ENCODE assay signal across 12 mouse cellular contexts in genomic region chr6:92465666-92466065, GRCm38 (mm10).
DNase-seq lines count a peak whose midpoint lies in the region; ATAC-seq and TF ChIP-seq lines count a peak whose summit lies in the region.
"Had no signal": no experiment of that assay in that cellular context is flagged by ENCODE, and none has a peak within 500 bp of the region (broad histone marks: within the 10 kb centered on the region; RNA-seq: fewer than 3 reads in every experiment).

No protein-coding gene starts in this region.

- no peak for ATAC-seq in midbrain, embryonic 16.5 days
- peak; percentile 52; the same call in 1 of the 2 replicates for ATAC-seq in heart, postnatal 0 days (ENCODE audit: insufficient read depth, low read depth)
- ATAC-seq in megakaryocyte-erythroid progenitor cell, adult 5-6 weeks (replicated peaks; ENCODE audit: low FRiP score, low TSS enrichment, poor library complexity, severe bottlenecking) = no peak
- no peak for ATAC-seq in inflammation-experienced regulatory T-cells, adult 6 months

- peaks cover 18% of the 10 kb centered on the region for H3K4me1 ChIP-seq in heart, adult 2 months (ENCODE audit: control insufficient read depth, insufficient read depth, low read length)
- H3K4me1 ChIP-seq in midbrain, embryonic 10.5 days = peaks cover 39% of the 10 kb centered on the region
- peaks cover 38% of the 10 kb centered on the region for H3K4me1 ChIP-seq in midbrain, embryonic 16.5 days (ENCODE audit: control insufficient read depth, insufficient read depth, low read length)
- peaks cover 46% of the 10 kb centered on the region for H3K4me1 ChIP-seq in heart, postnatal 0 days (ENCODE audit: control insufficient read depth, insufficient read depth)

- H3K36me3 ChIP-seq in heart, adult 2 months (ENCODE audit: control insufficient read depth, insufficient read depth, low read length) = peaks cover 2% of the 10 kb centered on the region
- no peaks in the 10 kb centered on the region for H3K36me3 ChIP-seq in midbrain, embryonic 10.5 days
- H3K36me3 ChIP-seq in midbrain, embryonic 16.5 days (ENCODE audit: control insufficient read depth, insufficient read depth, low read length) = no peaks in the 10 kb centered on the region
- H3K36me3 ChIP-seq in heart, postnatal 0 days (replicated peaks; ENCODE audit: control insufficient read depth, insufficient read depth, low read length) = no peaks in the 10 kb centered on the region
- H3K36me3 ChIP-seq: embryonic facial prominence, embryonic 12.5 days; liver, embryonic 13.5 days; stomach, embryonic 15.5 days had no signal

- intact Hi-C loops in heart, adult 2 months (cut with DNase I) = loop anchor here (2.0 kb wide), 1 partner anchor 17 kb away; no protein-coding TSS in a partner anchor
- intact Hi-C loops in heart, postnatal 36 days (cut with DNase I) = no loop called here

- H3K9ac ChIP-seq in heart, adult 2 months (ENCODE audit: low read depth, low read length) = no peak overlapping the region
- H3K9ac ChIP-seq in midbrain, embryonic 16.5 days (ENCODE audit: low read depth, low read length) = no peak overlapping the region
- no peak overlapping the region for H3K9ac ChIP-seq in heart, postnatal 0 days (replicated peaks; ENCODE audit: low read depth, low read length)
- H3K9ac ChIP-seq: embryonic facial prominence, embryonic 12.5 days; liver, embryonic 13.5 days; stomach, embryonic 15.5 days had no signal

- no peak for TF ChIP-seq POLR2A in heart, adult 2 months (IDR thresholded peaks at IDR 0.05; ENCODE audit: insufficient read depth, low read depth, low read length)

- 17% methylated on average over 1 of the region's 1 CpGs for WGBS in heart, adult 2 months
- WGBS in midbrain, embryonic 10.5 days = 81% methylated on average over 1 of the region's 1 CpGs
- WGBS in midbrain, embryonic 16.5 days = 84% methylated on average over 1 of the region's 1 CpGs
- 17% methylated on average over 1 of the region's 1 CpGs for WGBS in heart, postnatal 0 days

- no peak for TF ChIP-seq EP300 in heart, adult 2 months (IDR thresholded peaks at IDR 0.05; ENCODE audit: insufficient read depth, low read depth, low read length)
- no peak for TF ChIP-seq EP300 in heart, postnatal 0 days (IDR thresholded peaks at IDR 0.05; ENCODE audit: low read depth)

- no peak overlapping the region for H3K4me2 ChIP-seq in midbrain, embryonic 16.5 days (ENCODE audit: low read length)
- no peak overlapping the region for H3K4me2 ChIP-seq in heart, postnatal 0 days (ENCODE audit: low read depth, low read length)
- H3K4me2 ChIP-seq: embryonic facial prominence, embryonic 12.5 days; liver, embryonic 13.5 days; stomach, embryonic 15.5 days had no signal

- no peak for TF ChIP-seq CTCF in heart, adult 2 months (IDR thresholded peaks at IDR 0.05)
- TF ChIP-seq CTCF in heart, postnatal 0 days (IDR thresholded peaks at IDR 0.05; ENCODE audit: low read depth) = no peak

- no peaks in the 10 kb centered on the region for H3K27me3 ChIP-seq in heart, adult 2 months (ENCODE audit: control insufficient read depth, insufficient read depth, low read length)
- no peaks in the 10 kb centered on the region for H3K27me3 ChIP-seq in midbrain, embryonic 10.5 days (ENCODE audit: low read depth, poor library complexity, severe bottlenecking)
- H3K27me3 ChIP-seq in midbrain, embryonic 16.5 days (ENCODE audit: control insufficient read depth, insufficient read depth, low read depth, low read length) = no peaks in the 10 kb centered on the region
- H3K27me3 ChIP-seq in heart, postnatal 0 days (ENCODE audit: control insufficient read depth, insufficient read depth, low read length) = no peaks in the 10 kb centered on the region
- H3K27me3 ChIP-seq: embryonic facial prominence, embryonic 12.5 days; liver, embryonic 13.5 days; stomach, embryonic 15.5 days had no signal

- H3K27ac ChIP-seq in heart, adult 2 months = peak overlapping the region; percentile 83
- H3K27ac ChIP-seq in midbrain, embryonic 10.5 days (replicated peaks) = 0 out of 2 replicates have a peak overlapping the region, but pooled peaks have one; percentile 29
- no peak overlapping the region for H3K27ac ChIP-seq in midbrain, embryonic 16.5 days (ENCODE audit: low read length)
- peak overlapping the region; percentile 66 for H3K27ac ChIP-seq in heart, postnatal 0 days (ENCODE audit: low read depth)
- H3K27ac ChIP-seq: embryonic facial prominence, embryonic 12.5 days; liver, embryonic 13.5 days had no signal

- peak in 1 of 2 experiments; percentile 22 for DNase-seq in heart, adult 2 months
- no peak for DNase-seq in heart, postnatal 36 days
- no peak for DNase-seq in midbrain, embryonic 10.5 days (ENCODE audit: low spot score)
- peak; percentile 58 for DNase-seq in heart, postnatal 0 days (ENCODE audit: low spot score)
- peak; percentile 40 for DNase-seq in lung, postnatal 10 days
- DNase-seq: liver, embryonic 13.5 days; right cerebral cortex, postnatal 25 days had no signal

- H3K4me3 ChIP-seq in heart, adult 2 months = no peak overlapping the region
- H3K4me3 ChIP-seq in midbrain, embryonic 10.5 days = no peak overlapping the region
- H3K4me3 ChIP-seq in midbrain, embryonic 16.5 days (ENCODE audit: low read depth, low read length) = no peak overlapping the region
- no peak overlapping the region for H3K4me3 ChIP-seq in heart, postnatal 0 days (ENCODE audit: low read depth, low read length)
- H3K4me3 ChIP-seq: embryonic facial prominence, embryonic 12.5 days; liver, embryonic 13.5 days; stomach, embryonic 15.5 days had no signal

- H3K9me3 ChIP-seq in midbrain, embryonic 10.5 days (replicated peaks) = no peaks in the 10 kb centered on the region
- no peaks in the 10 kb centered on the region for H3K9me3 ChIP-seq in midbrain, embryonic 16.5 days (replicated peaks; ENCODE audit: control insufficient read depth, low read length, poor library complexity, severe bottlenecking)
- no peaks in the 10 kb centered on the region for H3K9me3 ChIP-seq in heart, postnatal 0 days (replicated peaks; ENCODE audit: control insufficient read depth, low read length)
- H3K9me3 ChIP-seq: embryonic facial prominence, embryonic 12.5 days; liver, embryonic 13.5 days; stomach, embryonic 15.5 days had no signal

- no peaks in the 10 kb centered on the region for H3K79me2 ChIP-seq in heart, adult 2 months (replicated peaks; ENCODE audit: control insufficient read depth, insufficient read depth, low read length)

Comparison
In these comparisons a context has a peak if more than half of its experiments do, and no peak if none do; other contexts are left out.
1. DNase-seq: peak in heart, postnatal 0 days (single experiment) and lung, postnatal 10 days (single experiment); none in heart, postnatal 36 days (0 of 2) and midbrain, embryonic 10.5 days (single experiment).